Mouse (Mus musculus) liver, embryonic 14.5 days (tissue): ENCODE measurements around the gene Dbf4.

ENCODE experiments used
- CTCF ChIP-seq: IDR thresholded peaks from 2 replicates; pipeline ENCODE4 v1.5.1; 2016; ENCODE audit warnings: antibody characterized with exemption, low read depth, control low read depth
- EP300 ChIP-seq: IDR thresholded peaks from 2 replicates; pipeline ENCODE4 v1.6.1; 2016; ENCODE audit warnings: antibody characterized with exemption, low read depth

DNA sequence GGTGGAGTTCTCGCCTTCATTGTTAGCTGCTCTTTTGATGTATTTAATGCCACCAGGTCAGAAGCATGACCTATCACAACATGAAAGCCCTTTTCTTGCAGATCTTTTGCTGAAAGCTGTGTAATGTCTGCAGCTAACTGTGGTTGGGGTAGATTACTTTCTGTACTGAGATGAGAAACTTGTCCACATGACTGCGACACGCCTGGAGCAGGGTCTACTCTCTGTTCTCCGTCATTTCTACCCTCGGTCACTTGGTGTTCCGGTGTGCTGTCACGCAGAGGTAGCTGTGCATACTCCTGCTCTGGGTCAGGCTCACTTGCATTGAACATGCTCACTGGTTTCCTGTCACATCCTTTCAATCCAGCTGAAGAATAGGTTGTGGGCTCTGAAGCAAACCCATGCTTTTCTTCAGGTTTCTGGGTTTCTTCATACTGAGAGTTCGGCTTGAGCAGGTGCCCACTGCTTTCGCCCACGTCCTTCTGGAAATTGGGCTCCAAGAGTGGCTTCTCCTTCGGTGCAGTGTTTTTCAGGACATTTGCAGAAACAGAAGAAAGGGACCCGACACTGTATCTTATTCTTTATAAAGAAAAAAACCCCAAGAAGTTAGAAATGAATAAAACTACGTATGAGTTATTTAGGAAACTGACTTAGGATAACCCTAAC, 24.8 kb downstream of the Dbf4 start:
- TF ChIP-seq CTCF, result no peak
- no peak for TF ChIP-seq EP300
